Mouse (Mus musculus) c-Kit-negative CD71-positive TER-119-positive erythroid progenitor cells, embryonic 14.5 days (primary cell): Measurements from ENCODE around the gene Tlr13.
"Not testable (repeated sequence)": the region's sequence is repeated elsewhere in the genome, so short reads cannot be mapped to it uniquely, and the experiment has no call there.

ENCODE experiments used
- DNase-seq: peaks from one replicate; pipeline ENCODE4 v3.0.0-alpha.2; 2013; ENCODE audit warnings: low read depth, low spot score

Tlr13 gene

GRCm38 (mm10) chrX:106186713-106187649 lies 44.0 kb downstream of the Tlr13 start, which contains the start of gene Pgk1:
Gene Pgk1 (plus strand): TSS chrX:106187100.
- peak; percentile 75 for DNase-seq

DNA sequence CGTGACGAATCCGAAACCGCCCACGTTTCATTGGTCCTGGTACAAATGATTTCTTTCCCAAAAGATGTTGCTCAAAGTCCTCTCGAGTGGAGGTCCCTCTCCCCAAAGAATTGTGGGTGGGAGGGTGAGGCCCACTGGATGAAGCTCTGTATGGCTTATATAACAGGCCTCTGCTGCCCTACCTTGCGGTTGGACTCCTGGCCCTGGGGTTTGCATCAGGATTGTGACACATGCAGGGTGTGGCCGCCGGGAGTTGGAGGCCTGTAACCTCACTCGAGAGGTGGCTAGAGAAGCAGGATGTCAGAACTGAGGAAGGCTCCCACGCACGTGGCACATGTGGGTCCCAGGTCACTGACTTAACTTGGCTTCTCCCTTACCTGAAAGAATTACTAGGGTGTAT lies 44.7 kb downstream of the Tlr13 start:
- DNase-seq, result no peak

- DNase-seq, result no peak
These were observed 46.4 kb downstream of the Tlr13 start for GRCm38 (mm10) chrX:106189356-106189755.

DNA sequence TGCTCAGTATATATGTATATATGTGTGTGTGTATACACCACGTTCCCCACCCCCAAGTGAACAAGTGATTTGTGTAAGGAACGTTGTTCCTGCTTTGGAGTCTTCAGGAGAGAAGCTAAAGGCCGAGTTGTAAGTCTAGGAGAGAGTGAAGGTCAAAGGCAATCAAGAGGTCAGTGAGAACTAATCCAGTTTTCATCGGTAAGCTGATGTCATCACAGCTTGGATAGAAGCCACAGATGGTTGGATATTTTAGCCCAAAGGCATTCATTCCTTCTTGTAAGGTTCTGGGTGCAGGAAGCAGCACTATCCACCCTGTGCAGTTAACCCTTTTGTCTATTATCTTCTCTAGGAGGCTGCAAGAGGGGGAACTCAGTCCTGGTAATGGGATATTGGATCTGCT lies 47.1 kb downstream of the Tlr13 start:
- DNase-seq, result no peak

DNA sequence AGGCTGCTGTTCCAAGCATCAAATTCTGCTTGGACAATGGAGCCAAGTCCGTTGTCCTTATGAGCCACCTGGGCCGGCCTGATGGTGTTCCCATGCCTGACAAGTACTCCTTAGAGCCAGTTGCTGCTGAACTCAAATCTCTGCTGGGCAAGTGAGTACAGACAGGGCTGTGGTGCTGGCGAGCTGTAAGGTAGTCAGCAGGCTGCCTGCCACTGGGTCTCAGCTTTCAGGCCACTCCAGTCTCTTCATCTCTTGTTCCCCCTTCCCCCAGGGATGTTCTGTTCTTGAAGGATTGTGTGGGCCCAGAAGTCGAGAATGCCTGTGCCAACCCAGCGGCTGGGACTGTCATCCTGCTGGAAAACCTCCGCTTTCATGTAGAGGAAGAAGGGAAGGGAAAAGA lies 51.4 kb downstream of the Tlr13 start:
- DNase-seq, result not testable (repeated sequence)

- no peak for DNase-seq
These were observed 54.3 kb downstream of the Tlr13 start for GRCm38 (mm10) chrX:106197308-106197707.

GRCm38 (mm10) chrX:106198904-106199303 lies 55.9 kb downstream of the Tlr13 start:
- DNase-seq, result no peak

GRCm38 (mm10) chrX:106209100-106209499 lies 66.1 kb downstream of the Tlr13 start:
- DNase-seq, result no peak
